Mouse (Mus musculus) forebrain, embryonic 15.5 days (tissue): Measurements from ENCODE around the gene Wdr24. TPM values are rescaled to one million over a fixed set of nuclear protein-coding genes. Genes with fewer than 3 reads are reported as not detected.
"Not testable (repeated sequence)": the region's sequence is repeated elsewhere in the genome, so short reads cannot be mapped to it uniquely, and the experiment has no call there.

Source experiments
- ATAC-seq: fragments of 200-750 bp; cut with Nextera tagmentation; replicated peaks from 2 replicates; pipeline ENCODE4 v1.8.0; 2017; ENCODE audit warnings: mild to moderate bottlenecking, moderate TSS enrichment, moderate library complexity
- H3K27ac ChIP-seq: fragments of 300-500 bp; sonication (generic); replicated peaks from 2 replicates; pipeline ENCODE4 v1.5.1; 2015; ENCODE audit warnings: mild to moderate bottlenecking, inconsistent platforms
- H3K27me3 ChIP-seq: fragments of 300-500 bp; sonication (generic); 2 replicates; pipeline ENCODE4 v1.6.1; 2015; ENCODE audit warnings: inconsistent platforms
- H3K36me3 ChIP-seq: fragments of 300-500 bp; sonication (generic); 2 replicates; pipeline ENCODE4 v1.6.1; 2015; ENCODE audit warnings: mild to moderate bottlenecking, inconsistent platforms
- H3K4me1 ChIP-seq: fragments of 300-500 bp; sonication (generic); 2 replicates; pipeline ENCODE4 v1.6.1; 2015; ENCODE audit warnings: inconsistent platforms
- H3K4me2 ChIP-seq: fragments of 300-500 bp; sonication (generic); replicated peaks from 2 replicates; pipeline ENCODE4 v1.6.1; 2015; ENCODE audit warnings: mild to moderate bottlenecking, inconsistent platforms
- H3K4me3 ChIP-seq: fragments of 300-500 bp; sonication (generic); 2 replicates; pipeline ENCODE4 v1.5.1; 2015; ENCODE audit warnings: mild to moderate bottlenecking, inconsistent platforms
- H3K9ac ChIP-seq: fragments of 300-500 bp; sonication (generic); replicated peaks from 2 replicates; pipeline ENCODE4 v1.6.1; 2015; ENCODE audit warnings: mild to moderate bottlenecking, inconsistent platforms
- H3K9me3 ChIP-seq: fragments of 300-500 bp; sonication (generic); 2 replicates; pipeline ENCODE4 v1.6.1; 2016; ENCODE audit warnings: inconsistent platforms
- WGBS: fragments of 180-500 bp; shearing (Covaris S2); methylation state at CpG from one replicate; pipeline ENCODE4 v1.1.7; 2015; ENCODE audit warnings: mixed read lengths; 5-methylcytosine and 5-hydroxymethylcytosine counted together
- polyA plus RNA-seq: library from polyadenylated mRNA; unstranded; fragments of >200 nt; fragmentation: Nextera tagmentation; extraction: Ambion mirVana; gene quantifications from 2 replicates; pipeline ENCODE4 v1.2.1, GENCODE M21; 2015

Gene Wdr24
- polyA plus RNA-seq, 1 experiment from 2014 or later, result 34.2 TPM

- H3K4me3 ChIP-seq, result peak within 1 kb of the TSS; percentile 92
- H3K4me2 ChIP-seq, result peak within 1 kb of the TSS; percentile 93
- H3K36me3 ChIP-seq, result 0 out of 2 replicates have a peak, but pooled peaks cover 7% of the 10 kb centered on the region
- peaks cover 65% of the 10 kb centered on the region for H3K4me1 ChIP-seq
- H3K9me3 ChIP-seq, result no peaks in the 10 kb centered on the region
- H3K27me3 ChIP-seq, result 0 out of 2 replicates have a peak, but pooled peaks cover 4% of the 10 kb centered on the region
- 0% methylated on average over 14 of the region's 14 CpGs for WGBS
- peak within 1 kb of the TSS; percentile 83 for H3K9ac ChIP-seq
- peak within 1 kb of the TSS; percentile 95 for H3K27ac ChIP-seq
- ATAC-seq, result peak; percentile 41
These were observed 30.8 kb upstream of the Wdr24 start, which contains the start of gene Fam173a for GRCm38 (mm10) chr17:25792615-25793014. Gene Fam173a (minus strand): TSS chr17:25792901.

DNA sequence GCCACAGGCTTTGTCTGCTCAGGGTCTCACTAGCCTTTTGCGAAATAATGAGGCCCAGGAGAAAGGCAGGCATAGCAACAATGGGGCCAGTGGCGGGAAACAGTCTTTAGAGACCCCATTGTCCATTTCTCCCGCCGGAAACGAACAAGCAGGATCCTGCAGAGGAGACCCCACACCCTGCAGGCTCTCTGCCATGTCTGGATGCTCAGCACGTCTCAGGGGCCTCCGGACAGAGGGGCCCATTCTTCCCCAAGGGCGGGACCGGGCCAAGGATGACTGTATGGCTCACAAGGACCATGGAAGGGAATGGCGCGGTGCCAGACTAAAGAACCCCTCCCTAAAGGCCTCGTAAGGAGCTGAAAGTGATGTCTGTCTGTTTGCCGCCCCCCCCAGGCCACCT is 29.2 kb upstream of the Wdr24 start:
- no peak for ATAC-seq
- Histone ChIP-seq H3K4me2 (peak overlapping the region; percentile 86; the same call in 1 of the 2 replicates), H3K9ac (no peak overlapping the region), H3K4me1 (peaks cover 66% of the 10 kb centered on the region), H3K27me3 (0 out of 2 replicates have a peak, but pooled peaks cover 4% of the 10 kb centered on the region), H3K4me3 (no peak overlapping the region), H3K9me3 (no peaks in the 10 kb centered on the region), H3K27ac (peak overlapping the region; percentile 95), H3K36me3 (0 out of 2 replicates have a peak, but pooled peaks cover 6% of the 10 kb centered on the region)
- 8% methylated on average over 13 of the region's 13 CpGs for WGBS

GRCm38 (mm10) chr17:25794998-25795397 is 28.4 kb upstream of the Wdr24 start:
- Histone ChIP-seq H3K36me3 (no peaks in the 10 kb centered on the region), H3K4me2 (peak overlapping the region; percentile 86), H3K4me3 (no peak overlapping the region), H3K4me1 (peaks cover 66% of the 10 kb centered on the region), H3K27me3 (0 out of 2 replicates have a peak, but pooled peaks cover 4% of the 10 kb centered on the region), H3K9me3 (no peaks in the 10 kb centered on the region), H3K27ac (peak overlapping the region; percentile 35; the same call in 1 of the 2 replicates), H3K9ac (no peak overlapping the region)
- ATAC-seq, result no peak
- 46% methylated on average over 17 of the region's 17 CpGs for WGBS

DNA sequence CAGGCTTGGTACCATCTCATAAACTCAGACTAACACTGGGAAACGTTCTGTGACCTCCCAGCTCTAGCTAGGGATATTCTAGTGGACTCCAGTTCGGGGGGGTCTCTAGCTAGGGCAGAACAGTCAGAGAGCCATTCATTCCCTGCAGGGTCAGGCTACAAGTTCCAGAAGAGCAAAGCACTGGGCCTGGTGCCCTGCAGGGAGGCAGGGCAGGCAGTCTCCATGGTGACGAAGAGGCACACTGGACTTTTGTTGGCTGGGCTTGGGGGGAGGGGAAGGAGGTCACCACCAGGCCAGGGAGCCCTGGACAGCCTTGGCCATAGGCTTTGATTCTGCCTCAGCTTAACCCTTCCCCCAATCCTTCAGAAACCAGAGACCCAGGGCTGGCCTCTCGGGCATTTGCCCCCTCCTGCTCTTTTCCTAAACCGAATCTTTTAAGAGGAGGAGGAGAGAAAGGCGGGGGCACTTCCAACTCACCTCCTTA is 27.8 kb upstream of the Wdr24 start, which contains the start of gene AC134908.4:
Gene AC134908.4 (minus strand): TSS at position 51 of the 484 bp plus-strand sequence.
- 6% methylated on average over 6 of the region's 6 CpGs for WGBS
- H3K27ac ChIP-seq, result peak within 1 kb of the TSS; percentile 40
- peaks cover 64% of the 10 kb centered on the region for H3K4me1 ChIP-seq
- H3K27me3 ChIP-seq, result 0 out of 2 replicates have a peak, but pooled peaks cover 4% of the 10 kb centered on the region
- H3K36me3 ChIP-seq, result no peaks in the 10 kb centered on the region
- H3K9me3 ChIP-seq, result no peaks in the 10 kb centered on the region
- H3K9ac ChIP-seq, result peak within 1 kb of the TSS; percentile 44
- peak within 1 kb of the TSS; percentile 86 for H3K4me2 ChIP-seq
- H3K4me3 ChIP-seq, result peak within 1 kb of the TSS; percentile 63
- ATAC-seq, result no peak

DNA sequence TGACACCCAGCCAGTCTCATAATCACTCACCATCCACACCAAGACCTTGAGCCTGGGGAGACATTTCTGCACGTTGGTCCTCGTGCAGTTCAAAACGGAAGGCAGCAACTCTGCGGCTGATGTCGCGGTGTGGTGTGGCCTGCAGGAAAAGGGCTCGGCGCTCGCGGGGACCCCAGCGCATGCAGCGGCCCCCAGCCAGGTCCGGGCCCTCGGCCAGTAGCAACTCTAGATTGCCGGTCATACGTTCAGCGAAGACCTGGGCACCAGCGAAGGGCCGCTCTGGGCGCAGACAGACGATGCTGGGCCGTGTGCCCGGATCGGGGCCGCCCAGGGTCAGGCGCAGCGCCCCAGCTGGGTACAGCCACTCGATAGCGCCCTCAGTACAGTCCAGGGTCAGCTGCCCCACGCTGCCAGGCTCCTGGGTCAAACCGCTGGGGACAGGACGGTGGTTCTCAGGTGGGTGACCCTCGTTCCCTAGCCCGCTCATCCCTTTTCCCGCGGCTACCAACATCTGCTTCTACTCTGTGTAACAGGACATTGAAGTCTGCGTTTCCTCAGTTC is 27.1 kb upstream of the Wdr24 start:
- Histone ChIP-seq H3K9ac (peak overlapping the region; percentile 44), H3K27ac (peak overlapping the region; percentile 40), H3K4me2 (peak overlapping the region; percentile 86), H3K9me3 (no peaks in the 10 kb centered on the region), H3K4me3 (peak overlapping the region; percentile 63), H3K36me3 (no peaks in the 10 kb centered on the region), H3K27me3 (0 out of 2 replicates have a peak, but pooled peaks cover 4% of the 10 kb centered on the region), H3K4me1 (peaks cover 60% of the 10 kb centered on the region)
- no peak for ATAC-seq
- WGBS, result 1% methylated on average over 37 of the region's 37 CpGs

DNA sequence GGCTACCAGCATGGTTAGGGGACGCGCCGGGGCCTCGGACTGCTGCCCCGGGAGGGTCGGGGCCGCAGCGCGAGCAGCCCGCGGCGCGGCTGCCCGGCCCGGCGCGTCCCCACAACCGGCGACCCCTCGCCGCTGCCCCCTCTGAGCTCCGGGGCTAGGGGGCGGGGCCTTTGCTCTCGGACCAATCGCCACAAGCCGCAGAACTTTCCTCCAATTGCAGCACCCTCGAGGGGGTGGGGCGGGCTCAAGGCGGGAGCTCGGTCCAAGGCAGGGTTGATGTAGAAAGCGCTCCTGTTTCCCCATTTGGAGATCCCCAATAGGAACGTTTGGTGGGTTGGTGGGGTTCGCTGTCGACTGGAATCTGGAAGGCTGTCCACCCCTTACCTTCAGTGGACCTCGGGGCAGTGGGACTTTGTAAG is 26.5 kb upstream of the Wdr24 start, which contains the start of gene Metrn:
Gene Metrn (minus strand): TSS at position 186 of the 419 bp plus-strand sequence.
- Histone ChIP-seq H3K4me1 (peaks cover 55% of the 10 kb centered on the region), H3K4me3 (peak within 1 kb of the TSS; percentile 63)

GRCm38 (mm10) chr17:25801029-25801428 is 22.4 kb upstream of the Wdr24 start:
- no peaks in the 10 kb centered on the region for H3K9me3 ChIP-seq
- no peaks in the 10 kb centered on the region for H3K36me3 ChIP-seq
- H3K9ac ChIP-seq, result no peak overlapping the region
- WGBS, result 8% methylated on average over 6 of the region's 6 CpGs
- 0 out of 2 replicates have a peak, but pooled peaks cover 4% of the 10 kb centered on the region for H3K27me3 ChIP-seq
- H3K4me3 ChIP-seq, result no peak overlapping the region
- no peak overlapping the region for H3K27ac ChIP-seq
- H3K4me1 ChIP-seq, result peaks cover 39% of the 10 kb centered on the region
- H3K4me2 ChIP-seq, result no peak overlapping the region
- no peak for ATAC-seq

More for the DNA sequence above, 26.5 kb upstream of the Wdr24 start, which contains the start of gene Metrn:
- no peaks in the 10 kb centered on the region for H3K9me3 ChIP-seq
- ATAC-seq, result peak; percentile 68
- 0% methylated on average over 33 of the region's 35 CpGs for whole genome bisulfite sequencing
- H3K36me3 ChIP-seq, result no peaks in the 10 kb centered on the region
- peak within 1 kb of the TSS; percentile 40 for H3K27ac ChIP-seq
- peak within 1 kb of the TSS; percentile 86 for H3K4me2 ChIP-seq
- 0 out of 2 replicates have a peak, but pooled peaks cover 4% of the 10 kb centered on the region for H3K27me3 ChIP-seq
- H3K9ac ChIP-seq, result peak within 1 kb of the TSS; percentile 61

DNA sequence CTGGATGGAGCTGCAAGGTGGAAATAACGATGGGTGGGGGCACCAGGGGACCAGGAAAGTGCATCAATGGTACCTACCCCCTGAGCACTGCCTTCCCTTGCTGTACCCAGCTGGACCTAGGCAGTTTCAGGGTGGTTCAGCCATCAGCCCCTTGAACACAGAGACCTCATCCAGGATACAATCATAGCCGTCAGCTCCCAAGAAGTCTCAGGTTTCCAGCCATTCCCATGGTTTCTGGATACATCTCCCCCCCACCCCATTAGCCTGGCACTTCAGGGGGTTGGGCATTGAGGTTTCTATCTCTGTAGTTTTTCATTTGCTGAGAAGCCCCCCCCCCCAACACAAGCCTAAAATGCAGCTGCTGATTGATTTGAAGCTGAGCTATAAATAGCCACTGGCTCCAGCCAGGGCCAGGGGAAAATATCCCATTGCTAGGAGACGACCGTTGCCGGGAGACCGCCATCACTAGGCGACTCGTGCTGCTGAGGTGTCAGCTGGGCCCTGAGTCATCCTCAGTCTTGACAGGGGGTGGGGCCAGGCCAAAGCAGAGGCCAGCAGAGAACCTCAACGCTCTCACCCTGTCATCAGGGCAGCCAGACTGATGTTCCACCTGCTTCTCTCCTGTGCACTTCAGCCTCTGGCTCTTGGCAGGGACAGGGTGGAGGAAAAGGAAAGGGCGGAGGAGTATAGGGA is 20.5 kb upstream of the Wdr24 start:
- Histone ChIP-seq H3K4me1 (peaks cover 25% of the 10 kb centered on the region), H3K27me3 (no peaks in the 10 kb centered on the region), H3K27ac (peak overlapping the region; percentile 86), H3K9ac (peak overlapping the region; percentile 20; the same call in 1 of the 2 replicates), H3K4me3 (no peak overlapping the region), H3K4me2 (peak overlapping the region; percentile 28), H3K36me3 (no peaks in the 10 kb centered on the region), H3K9me3 (no peaks in the 10 kb centered on the region)
- WGBS, result 9% methylated on average over 10 of the region's 10 CpGs
- ATAC-seq, result peak; percentile 87

DNA sequence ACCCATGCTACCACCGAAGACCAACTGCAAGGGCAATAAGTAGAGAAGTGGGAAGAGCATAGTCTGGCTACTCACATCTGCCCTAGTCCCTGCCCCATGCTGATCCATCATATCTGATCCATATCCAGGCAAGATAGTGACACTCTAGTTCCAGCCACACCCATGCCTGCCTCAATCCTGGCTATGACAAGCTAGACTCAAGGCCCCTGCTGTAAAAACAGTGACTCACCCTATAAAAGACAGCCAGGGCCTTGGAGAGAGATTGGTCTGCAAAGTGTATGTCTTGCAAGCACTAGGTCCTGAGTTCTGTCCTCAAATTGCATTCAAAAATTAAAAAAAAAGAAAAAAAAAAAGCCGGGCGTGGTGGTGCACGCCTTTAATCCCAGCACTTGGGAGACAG is 16.9 kb upstream of the Wdr24 start:
- no peak overlapping the region for H3K4me2 ChIP-seq
- no peak overlapping the region for H3K27ac ChIP-seq
- no peaks in the 10 kb centered on the region for H3K9me3 ChIP-seq
- H3K36me3 ChIP-seq, result no peaks in the 10 kb centered on the region
- H3K27me3 ChIP-seq, result no peaks in the 10 kb centered on the region
- no peak overlapping the region for H3K4me3 ChIP-seq
- H3K4me1 ChIP-seq, result peaks cover 46% of the 10 kb centered on the region
- no peak overlapping the region for H3K9ac ChIP-seq
- WGBS, result 93% methylated on average over 4 of the region's 4 CpGs
- no peak for ATAC-seq

GRCm38 (mm10) chr17:25807452-25807851 is 16.0 kb upstream of the Wdr24 start:
- not testable (repeated sequence) for H3K4me2 ChIP-seq, ATAC-seq, H3K9ac ChIP-seq, H3K4me3 ChIP-seq, H3K27me3 ChIP-seq, H3K36me3 ChIP-seq, H3K27ac ChIP-seq, H3K9me3 ChIP-seq
- H3K4me1 ChIP-seq, result peaks cover 43% of the 10 kb centered on the region
- WGBS, result 49% methylated on average over 2 of the region's 2 CpGs

- peak; percentile 2; the same call in 1 of the 2 replicates for ATAC-seq
- H3K9me3 ChIP-seq, result no peaks in the 10 kb centered on the region
- peak overlapping the region; percentile 99 for H3K9ac ChIP-seq
- H3K4me2 ChIP-seq, result peak overlapping the region; percentile 89
- peaks cover 43% of the 10 kb centered on the region for H3K4me1 ChIP-seq
- H3K4me3 ChIP-seq, result peak overlapping the region; percentile 99
- H3K27ac ChIP-seq, result peak overlapping the region; percentile 98
- H3K27me3 ChIP-seq, result no peaks in the 10 kb centered on the region
- 45% methylated on average over 5 of the region's 5 CpGs for WGBS
- H3K36me3 ChIP-seq, result no peaks in the 10 kb centered on the region
These were observed 15.4 kb upstream of the Wdr24 start for GRCm38 (mm10) chr17:25808028-25808427.
